Mouse (Mus musculus) limb, embryonic 10.5 days (tissue): Measurements from ENCODE around the gene 2610301B20Rik. TPM values are rescaled to one million over a fixed set of nuclear protein-coding genes. Genes with fewer than 3 reads are reported as not detected.

Source experiments
- DNase-seq: peaks from one replicate; pipeline ENCODE4 v3.0.0-alpha.2; 2017; ENCODE audit warnings: low spot score
- H3K27ac ChIP-seq: fragments of 300-500 bp; sonication (generic); 2 replicates; pipeline ENCODE4 v1.5.1; 2016; ENCODE audit warnings: mild to moderate bottlenecking
- H3K27me3 ChIP-seq: fragments of 300-500 bp; sonication (generic); 2 replicates; pipeline ENCODE4 v1.6.1; 2016; ENCODE audit warnings: low read depth, mild to moderate bottlenecking; ENCODE audit not compliant: poor library complexity, severe bottlenecking
- H3K36me3 ChIP-seq: fragments of 300-500 bp; sonication (generic); 2 replicates; pipeline ENCODE4 v1.6.1; 2016; ENCODE audit warnings: mild to moderate bottlenecking, moderate library complexity
- H3K4me1 ChIP-seq: fragments of 300-500 bp; sonication (generic); 2 replicates; pipeline ENCODE4 v1.6.1; 2016
- H3K4me3 ChIP-seq: fragments of 300-500 bp; sonication (generic); 2 replicates; pipeline ENCODE4 v1.5.1; 2016; ENCODE audit warnings: mild to moderate bottlenecking, moderate library complexity
- H3K9me3 ChIP-seq: fragments of 300-500 bp; sonication (generic); replicated peaks from 2 replicates; pipeline ENCODE4 v1.6.1; 2016; ENCODE audit warnings: mild to moderate bottlenecking
- WGBS: fragments of 180-500 bp; shearing (Covaris S2); methylation state at CpG from one replicate; pipeline ENCODE4 v1.1.7; 2016; 5-methylcytosine and 5-hydroxymethylcytosine counted together
- microRNA-seq: library from miRNA; unstranded; fragments of <30 nt; microRNA quantifications from one replicate; pipeline ENCODE4, GENCODE M21; 2017
- polyA plus RNA-seq: library from polyadenylated mRNA; unstranded; fragments of >200 nt; fragmentation: Nextera tagmentation; extraction: Ambion mirVana; gene quantifications from 2 replicates; pipeline ENCODE4 v1.2.1, GENCODE M21; 2016

The 2610301B20Rik gene
- polyA plus RNA-seq, 1 experiment from 2014 or later, result 26.6 TPM

DNA sequence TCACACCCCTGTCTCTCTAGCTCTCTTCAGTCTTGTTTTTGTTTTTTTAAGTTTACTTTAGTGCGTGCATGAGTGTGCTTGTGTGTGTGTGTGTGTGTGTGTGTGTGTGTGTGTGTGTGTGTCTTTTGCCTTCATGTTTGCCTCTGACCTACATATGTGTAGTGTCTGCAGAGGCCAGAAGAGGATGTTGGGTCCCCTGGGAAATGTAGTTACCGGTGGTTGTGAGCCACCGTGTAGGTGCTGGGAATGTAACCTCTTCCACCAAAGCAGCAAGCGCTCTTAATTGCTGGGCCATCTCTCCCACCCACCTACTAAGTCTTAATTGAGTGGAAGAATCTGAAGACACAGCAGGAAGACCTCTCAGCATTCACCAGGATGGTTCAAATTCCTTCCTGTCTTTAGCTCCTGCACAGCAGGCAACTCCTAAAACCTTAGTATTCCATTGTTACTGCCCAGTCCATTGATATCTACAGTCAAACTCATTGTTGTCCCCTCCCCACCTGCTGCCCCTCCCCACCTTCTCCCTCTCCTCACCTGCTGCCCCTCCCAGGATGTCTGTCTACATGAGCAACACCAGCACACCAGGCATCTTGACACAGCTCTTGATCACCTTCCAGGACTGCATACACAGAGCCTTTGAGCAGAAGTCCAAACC lies 57.9 kb downstream of the 2610301B20Rik start:
- 42% methylated on average over 4 of the region's 4 CpGs for WGBS
- H3K36me3 ChIP-seq, result no peaks in the 10 kb centered on the region
- no peak overlapping the region for H3K4me3 ChIP-seq
- H3K27me3 ChIP-seq, result no peaks in the 10 kb centered on the region
- DNase-seq, result peak; percentile 22
- H3K27ac ChIP-seq, result no peak overlapping the region
- no peaks in the 10 kb centered on the region for H3K9me3 ChIP-seq
- H3K4me1 ChIP-seq, result no peaks in the 10 kb centered on the region

GRCm38 (mm10) chr4:10932782-10933181 lies 58.5 kb downstream of the 2610301B20Rik start:
- Histone ChIP-seq H3K27ac (no peak overlapping the region), H3K9me3 (no peaks in the 10 kb centered on the region), H3K27me3 (no peaks in the 10 kb centered on the region), H3K4me3 (no peak overlapping the region), H3K4me1 (no peaks in the 10 kb centered on the region), H3K36me3 (no peaks in the 10 kb centered on the region)
- DNase-seq, result peak; percentile 12
- 82% methylated on average over 5 of the region's 5 CpGs for WGBS

DNA sequence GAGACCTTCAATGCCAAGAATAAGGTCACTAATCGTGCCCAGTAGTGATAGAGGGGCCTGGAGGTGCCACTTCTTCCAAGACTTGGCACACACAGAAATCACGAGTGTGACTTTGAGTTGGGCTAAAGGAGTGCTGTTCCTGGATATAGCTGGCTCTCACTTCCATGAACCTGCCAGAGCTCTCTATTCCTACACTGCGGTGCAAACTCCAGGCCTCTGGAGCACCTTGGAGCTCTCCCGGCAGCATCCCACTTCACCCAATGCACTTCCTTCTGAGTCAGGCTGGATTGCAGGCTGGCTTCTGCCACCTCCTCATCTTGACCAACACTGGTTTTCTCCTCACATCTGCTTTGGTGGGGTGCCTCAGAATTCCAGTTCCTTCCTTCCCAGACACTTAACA lies 62.5 kb downstream of the 2610301B20Rik start:
- H3K27ac ChIP-seq, result no peak overlapping the region
- WGBS, result 84% methylated on average over 4 of the region's 4 CpGs
- no peak for DNase-seq
- no peak overlapping the region for H3K4me3 ChIP-seq
- H3K36me3 ChIP-seq, result no peaks in the 10 kb centered on the region
- no peaks in the 10 kb centered on the region for H3K4me1 ChIP-seq
- no peaks in the 10 kb centered on the region for H3K27me3 ChIP-seq
- H3K9me3 ChIP-seq, result no peaks in the 10 kb centered on the region

Small RNA genes lying within 50 kb of the gene (microRNA-seq; reads per million reads assigned to microRNA genes)
- gene Mir3471-1 (not detected), gene n-TSaga9 (5.0 reads per million, percentile 9 among the genes with 10 or more reads in this experiment)
